Mouse (Mus musculus) heart, adult 11 months (tissue): ENCODE data around the gene Rtn2.
"Not testable (repeated sequence)": the region's sequence is repeated elsewhere in the genome, so short reads cannot be mapped to it uniquely, and the experiment has no call there.

ENCODE experiments used
- DNase-seq: peaks from one replicate; pipeline ENCODE4 v3.0.0; 2022

Gene Rtn2

GRCm38 (mm10) chr7:19269721-19270441 lies 12.5 kb upstream of the Rtn2 start:
- peak; percentile 99 for DNase-seq

GRCm38 (mm10) chr7:19270509-19271237 lies 11.8 kb upstream of the Rtn2 start:
- DNase-seq: peak; percentile 96

GRCm38 (mm10) chr7:19271238-19272172 lies 10.9 kb upstream of the Rtn2 start, which contains the start of gene Vasp:
Gene Vasp, minus strand, starts transcription at chr7:19271817.
- peak; percentile 99 for DNase-seq

- DNase-seq: peak; percentile 98
Measured at GRCm38 (mm10) chr7:19272173-19272764, 10.2 kb upstream of the Rtn2 start.

DNA sequence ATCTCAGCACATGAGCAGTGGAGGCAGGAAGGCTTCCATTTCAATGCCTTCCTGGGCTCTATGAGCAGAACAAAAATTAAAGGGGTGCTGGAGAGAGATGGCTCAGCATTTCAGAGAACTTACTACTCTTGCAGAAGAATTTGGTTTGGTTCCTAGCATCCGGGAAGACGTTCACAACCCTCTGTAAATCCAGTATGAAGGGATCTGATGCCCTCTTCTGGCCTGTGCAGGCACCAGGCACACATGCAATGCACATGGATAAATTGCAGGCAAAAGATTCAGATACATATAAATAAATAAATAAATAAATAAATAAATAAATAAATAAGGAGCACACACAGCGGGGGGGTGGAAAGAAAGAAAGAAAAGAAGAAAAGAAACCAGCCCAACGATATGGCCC lies 6.2 kb upstream of the Rtn2 start:
- DNase-seq: no peak

DNA sequence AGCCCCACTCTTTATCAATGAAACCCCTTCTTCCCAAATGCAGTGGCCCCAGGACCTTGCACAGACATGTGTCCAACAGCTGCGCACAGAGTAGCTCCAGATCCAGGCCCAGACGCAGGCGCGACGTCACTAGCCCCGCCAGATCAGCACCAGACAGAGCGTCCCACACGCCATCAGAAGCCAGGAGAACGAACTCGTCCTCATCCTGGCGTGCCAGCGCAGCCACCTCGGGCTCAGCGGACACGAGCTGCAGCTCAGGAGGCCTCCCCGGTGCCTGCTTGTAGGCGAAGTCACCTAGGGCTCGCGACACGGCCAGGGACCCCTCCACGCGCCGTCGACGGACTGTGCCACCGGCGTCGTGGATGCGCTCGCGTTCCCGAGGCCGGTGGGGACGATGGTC lies 3.4 kb upstream of the Rtn2 start:
- no peak for DNase-seq

GRCm38 (mm10) chr7:19279581-19280114 lies 2.8 kb upstream of the Rtn2 start, which contains the start of gene Ppm1n:
Gene Ppm1n, minus strand, starts transcription at chr7:19280064.
- no peak for DNase-seq

DNA sequence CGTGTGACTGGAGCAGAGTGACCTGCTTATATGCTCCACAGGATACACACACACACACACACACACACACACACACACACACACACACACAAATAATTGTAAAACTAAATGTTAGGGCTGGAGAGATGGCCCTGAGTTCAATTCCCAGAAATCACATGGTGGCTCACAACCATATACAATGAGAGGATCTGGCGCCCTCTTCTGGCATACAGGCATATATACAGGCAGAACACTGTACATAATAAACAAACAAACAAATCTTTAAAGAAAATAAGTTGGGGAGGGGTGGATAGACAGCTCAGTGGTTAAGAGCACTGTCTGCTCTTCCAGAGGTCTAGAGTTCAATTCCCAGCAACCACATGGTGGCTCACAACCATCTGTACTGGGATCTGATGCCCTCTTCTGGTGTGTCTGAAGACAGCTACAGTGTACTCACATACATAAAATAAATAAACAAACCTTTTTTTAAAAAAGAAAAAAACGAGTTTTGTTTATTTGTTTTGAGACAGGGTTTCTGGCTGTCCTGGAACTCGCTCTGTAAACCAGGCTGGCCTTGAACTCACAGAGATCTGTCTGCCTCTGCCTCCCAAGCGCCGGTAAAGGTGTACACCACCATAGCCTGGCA lies 632 bp upstream of the Rtn2 start:
- DNase-seq: not testable (repeated sequence)

- DNase-seq: peak; percentile 96
Measured at GRCm38 (mm10) chr7:19282791-19283405, 474 bp downstream of the Rtn2 start.

DNA sequence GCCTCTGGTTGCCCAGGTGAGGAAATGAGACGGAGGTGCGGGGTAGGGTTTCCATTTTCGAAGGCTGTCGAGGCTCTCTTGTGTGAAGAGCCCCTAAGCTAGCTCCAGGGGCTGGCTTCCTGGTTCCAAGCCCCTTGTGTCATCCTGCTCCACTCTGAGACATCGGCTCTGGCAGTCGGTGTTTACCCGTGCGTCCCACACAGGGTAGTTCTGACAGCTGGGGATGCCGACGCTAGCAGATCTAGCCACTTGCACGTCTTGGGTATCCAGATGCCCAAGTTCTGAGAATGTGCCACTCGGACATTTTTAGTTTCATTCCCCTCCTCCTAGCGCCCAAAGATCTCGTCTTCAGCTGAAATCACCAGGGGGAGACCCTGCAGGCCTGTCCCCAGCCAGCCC lies 981 bp downstream of the Rtn2 start:
- DNase-seq: no peak

- DNase-seq: no peak
Measured at GRCm38 (mm10) chr7:19284763-19285162, 2.3 kb downstream of the Rtn2 start.

GRCm38 (mm10) chr7:19290969-19291596 lies 8.7 kb downstream of the Rtn2 start:
- peak; percentile 98 for DNase-seq

- DNase-seq: peak; percentile 99
Measured at GRCm38 (mm10) chr7:19295503-19296185, 13.2 kb downstream of the Rtn2 start.

GRCm38 (mm10) chr7:19297034-19297433 lies 14.6 kb downstream of the Rtn2 start:
- DNase-seq: no peak

DNA sequence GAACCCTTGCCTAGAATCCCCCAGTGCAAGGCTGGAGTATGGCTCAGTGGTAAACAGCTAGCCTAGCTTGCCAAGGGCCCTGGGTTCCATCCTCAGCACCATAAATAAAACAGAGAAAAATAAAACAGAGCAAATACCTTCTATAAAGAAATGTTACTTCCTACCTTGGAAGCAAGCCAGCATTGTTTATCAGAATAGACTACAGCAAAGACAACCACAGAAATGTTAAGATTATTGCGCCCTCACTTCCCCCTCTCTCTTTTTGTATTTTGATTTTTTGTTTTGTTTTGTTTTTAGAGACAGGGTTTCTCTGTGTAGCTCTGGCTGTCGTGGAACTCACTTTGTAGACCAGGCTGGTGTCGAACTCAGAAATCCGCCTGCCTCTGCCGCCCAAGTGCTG lies 15.4 kb downstream of the Rtn2 start:
- no peak for DNase-seq

- DNase-seq: no peak
Measured at GRCm38 (mm10) chr7:19299194-19299593, 16.8 kb downstream of the Rtn2 start.

DNA sequence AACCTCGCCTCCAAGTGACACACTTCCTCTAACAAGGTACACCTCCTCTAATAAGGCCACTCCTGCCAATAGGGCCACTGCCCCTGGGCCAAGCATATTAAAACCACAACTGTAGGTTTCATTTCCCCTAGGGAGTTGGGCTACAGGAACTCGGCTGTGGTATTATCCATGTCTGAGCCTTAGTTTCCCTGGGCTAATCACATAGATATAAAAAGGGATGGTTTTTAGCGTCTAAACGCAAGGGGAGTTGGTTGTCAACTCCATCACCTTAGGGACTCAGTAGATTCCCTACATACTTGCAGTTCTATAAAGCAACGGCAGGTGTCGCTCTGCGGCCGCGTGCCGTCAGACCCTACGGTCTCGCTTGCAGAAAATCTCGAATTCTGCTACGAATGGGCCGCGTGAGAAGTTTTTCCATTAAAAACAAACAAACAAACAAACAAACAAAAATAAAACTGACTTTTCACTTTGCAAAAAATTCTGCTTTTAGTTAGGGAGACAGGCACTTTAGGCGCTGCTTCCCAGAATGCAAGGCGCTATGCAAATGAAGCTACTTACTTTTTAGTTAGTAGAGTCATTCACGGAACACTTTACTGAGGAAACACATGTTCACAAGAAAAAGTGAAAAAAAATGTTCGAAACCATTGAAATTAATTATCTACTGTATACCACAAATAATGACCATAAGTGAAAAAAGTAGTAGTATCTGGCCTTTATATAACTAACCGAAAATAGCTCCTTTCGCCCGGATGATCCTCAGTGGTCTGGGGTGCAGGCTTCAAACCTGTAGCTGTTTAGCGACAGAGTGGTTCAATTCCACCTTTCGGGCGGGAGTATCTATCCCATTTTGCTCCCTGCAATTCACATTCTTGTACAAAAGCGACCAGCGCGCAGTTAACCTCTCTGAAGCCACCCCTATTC lies 18.3 kb downstream of the Rtn2 start:
- DNase-seq: peak; percentile 96

GRCm38 (mm10) chr7:19301461-19302263 lies 19.2 kb downstream of the Rtn2 start:
- peak; percentile 90 for DNase-seq
